Mouse (Mus musculus): Measurements from ENCODE around the gene Chst5. TPM values are rescaled to one million over a fixed set of nuclear protein-coding genes. Genes with fewer than 3 reads are reported as not detected.
"Not testable (repeated sequence)": the region's sequence is repeated elsewhere in the genome, so short reads cannot be mapped to it uniquely, and the experiment has no call there.

Chst5 gene
- total and polyA plus RNA-seq, 2 experiments from 2014 or later = 2.9 to 3.4 TPM

DNA sequence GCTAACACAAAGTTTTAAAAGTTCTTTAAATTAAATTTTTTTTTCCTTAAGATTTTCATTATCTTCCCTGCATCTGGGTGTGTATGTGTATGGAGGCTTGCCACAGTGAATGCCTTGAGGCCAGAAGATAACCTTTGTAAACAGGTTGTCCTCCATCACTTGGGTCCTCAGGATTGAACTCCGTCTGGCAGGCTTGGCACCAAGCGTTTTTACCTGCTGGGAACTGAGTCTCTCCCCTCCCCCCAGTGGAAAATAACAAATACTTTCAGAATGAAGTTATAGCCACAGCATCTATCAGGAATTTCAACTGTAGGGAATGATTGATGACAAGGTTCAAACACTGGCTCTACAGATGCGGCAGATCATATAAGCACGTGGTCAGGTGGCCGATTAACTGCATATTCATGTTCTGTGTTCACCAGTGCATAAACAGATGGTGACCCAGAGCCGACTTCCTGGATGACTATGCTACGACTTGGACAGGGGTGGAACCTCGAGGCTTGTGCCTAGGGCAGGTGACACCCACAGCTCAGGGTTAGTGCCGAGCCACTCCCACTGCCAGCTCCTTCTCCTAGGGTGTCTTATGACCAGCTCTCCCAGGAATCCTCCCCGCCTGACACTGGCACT lies 29.4 kb upstream of the Chst5 start:
- no peaks in the 10 kb centered on the region for H3K9me3 ChIP-seq (ENCODE audit: low read length)
- whole genome bisulfite sequencing = 7% methylated on average over 10 of the region's 10 CpGs
- TF ChIP-seq CTCF (IDR thresholded peaks at IDR 0.05) = no peak
- H3K9ac ChIP-seq (replicated peaks; ENCODE audit: low read length, poor library complexity, severe bottlenecking) = peak overlapping the region; percentile 5; the same call in 1 of the 2 replicates
- peak; percentile 8 for DNase-seq (ENCODE audit: low spot score)
- no peaks in the 10 kb centered on the region for H3K27me3 ChIP-seq (ENCODE audit: insufficient read depth, low read length)
- H3K27ac ChIP-seq (ENCODE audit: low read depth, low read length) = no peak overlapping the region
- peaks cover 9% of the 10 kb centered on the region for H3K36me3 ChIP-seq (ENCODE audit: insufficient read depth, low read length)
- peak; percentile 51; the same call in 1 of the 2 replicates for ATAC-seq (ENCODE audit: low FRiP score)
- H3K4me3 ChIP-seq (ENCODE audit: low read depth, low read length) = peak overlapping the region; percentile 91
- H3K4me1 ChIP-seq (ENCODE audit: insufficient read depth, low read length) = peaks cover 7% of the 10 kb centered on the region
- H3K4me2 ChIP-seq (ENCODE audit: low read depth, low read length, poor library complexity, severe bottlenecking) = peak overlapping the region; percentile 97

DNA sequence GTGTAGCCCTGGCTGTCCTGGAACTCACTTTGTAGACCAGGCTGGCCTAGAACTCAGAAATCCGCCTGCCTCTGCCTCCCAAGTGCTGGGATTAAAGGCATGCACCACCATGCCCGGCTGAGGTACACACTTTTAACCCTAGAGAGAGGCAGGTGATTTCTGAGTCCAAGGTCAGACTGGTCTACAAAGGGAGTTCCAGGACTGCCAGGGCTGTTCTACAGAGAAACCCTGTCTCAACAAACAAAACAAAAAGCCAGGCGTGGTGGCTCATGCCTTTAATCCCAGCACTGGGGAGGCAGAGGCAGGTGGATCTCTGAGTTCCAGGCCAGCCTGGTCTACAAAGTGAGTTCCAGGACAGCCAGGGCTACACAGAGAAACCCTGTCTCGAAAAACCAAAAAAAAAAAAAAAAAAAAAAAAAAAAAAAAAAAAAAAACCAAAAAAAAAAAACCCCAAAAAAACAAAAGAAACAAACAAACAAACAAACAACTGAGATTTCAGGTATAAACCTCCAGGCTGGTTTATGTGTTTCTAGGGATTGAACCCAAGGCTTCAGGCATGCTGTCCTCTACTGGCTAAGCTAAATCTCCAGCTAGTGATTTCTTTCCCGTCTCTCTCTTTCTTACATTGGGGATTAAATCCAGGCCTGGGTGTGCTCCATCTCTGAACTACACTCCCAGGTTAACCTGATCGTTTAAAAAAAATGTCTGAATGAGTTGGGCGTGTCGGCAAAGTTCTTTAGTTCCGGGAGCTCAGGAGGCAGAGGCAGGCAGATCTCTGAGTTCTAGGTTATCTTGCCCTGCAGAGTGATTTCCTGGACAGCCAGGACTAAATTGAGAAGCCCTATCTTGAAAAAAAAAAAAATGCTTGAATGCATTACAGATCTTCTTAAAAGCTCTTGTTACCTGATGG lies 28.1 kb upstream of the Chst5 start:
- not testable (repeated sequence) for H3K4me1 ChIP-seq (ENCODE audit: insufficient read depth, low read length); DNase-seq (ENCODE audit: low spot score); H3K9ac ChIP-seq (replicated peaks; ENCODE audit: low read length, poor library complexity, severe bottlenecking); H3K4me2 ChIP-seq (ENCODE audit: low read depth, low read length, poor library complexity, severe bottlenecking); H3K36me3 ChIP-seq (ENCODE audit: insufficient read depth, low read length); H3K4me3 ChIP-seq (ENCODE audit: low read depth, low read length); H3K27me3 ChIP-seq (ENCODE audit: insufficient read depth, low read length); H3K9me3 ChIP-seq (ENCODE audit: low read length); ATAC-seq (ENCODE audit: low FRiP score); H3K27ac ChIP-seq (ENCODE audit: low read depth, low read length)
- 85% methylated on average over 8 of the region's 9 CpGs for WGBS

DNA sequence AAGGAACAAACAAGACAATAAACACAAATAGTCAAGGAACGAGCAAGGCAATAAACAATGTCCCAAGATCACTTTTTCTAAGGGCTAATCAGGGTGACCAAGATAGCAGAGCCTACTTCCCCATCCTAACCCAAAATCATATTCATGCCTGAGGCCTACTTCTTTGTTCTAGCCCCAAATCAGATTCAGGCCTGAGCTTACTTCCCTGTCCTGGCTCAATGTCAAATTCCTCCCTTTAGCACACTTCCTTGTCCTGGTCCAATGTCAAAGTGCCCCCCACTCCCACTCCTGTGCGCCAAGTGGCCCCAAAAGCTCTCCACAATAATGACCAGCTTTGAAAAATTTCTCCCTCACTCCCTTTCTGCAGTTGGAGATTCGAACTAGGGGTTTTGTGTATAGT lies 26.9 kb upstream of the Chst5 start:
- Histone ChIP-seq H3K27me3 (ENCODE audit: insufficient read depth, low read length) (no peaks in the 10 kb centered on the region), H3K36me3 (ENCODE audit: insufficient read depth, low read length) (0 out of 2 replicates have a peak, but pooled peaks cover 2% of the 10 kb centered on the region), H3K4me1 (ENCODE audit: insufficient read depth, low read length) (peaks cover 10% of the 10 kb centered on the region), H3K9me3 (ENCODE audit: low read length) (no peaks in the 10 kb centered on the region), H3K9ac (replicated peaks; ENCODE audit: low read length, poor library complexity, severe bottlenecking) (no peak overlapping the region), H3K4me3 (ENCODE audit: low read depth, low read length) (no peak overlapping the region), H3K4me2 (ENCODE audit: low read depth, low read length, poor library complexity, severe bottlenecking) (no peak overlapping the region), H3K27ac (ENCODE audit: low read depth, low read length) (no peak overlapping the region)
- DNase-seq (ENCODE audit: low spot score) = no peak
- WGBS = 74% methylated on average over 3 of the region's 3 CpGs
- no peak for TF ChIP-seq CTCF (IDR thresholded peaks at IDR 0.05)
- ATAC-seq (ENCODE audit: low FRiP score) = no peak

DNA sequence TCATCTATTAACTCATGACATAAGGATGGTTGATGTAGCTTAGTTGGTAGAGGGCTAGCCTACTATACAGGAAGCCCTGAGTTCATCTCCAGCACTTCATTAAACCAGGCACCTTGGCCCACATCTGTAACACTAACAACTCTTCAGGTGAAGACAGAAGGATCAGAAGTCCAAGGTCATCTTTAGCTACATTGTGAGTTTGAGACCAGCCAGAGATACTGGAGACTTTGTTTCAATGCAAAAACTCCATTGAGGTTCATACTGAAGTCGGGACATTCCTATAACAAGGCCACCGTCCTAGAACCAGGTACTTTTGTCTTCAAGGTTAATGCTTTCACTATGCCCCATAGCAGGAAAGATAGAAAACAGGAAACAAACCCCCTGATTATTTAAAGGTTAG lies 24.0 kb upstream of the Chst5 start:
- Histone ChIP-seq H3K9me3 (ENCODE audit: low read length) (no peaks in the 10 kb centered on the region), H3K4me3 (ENCODE audit: low read depth, low read length) (peak overlapping the region; percentile 78; the same call in 1 of the 2 replicates), H3K36me3 (ENCODE audit: insufficient read depth, low read length) (no peaks in the 10 kb centered on the region), H3K27me3 (ENCODE audit: insufficient read depth, low read length) (no peaks in the 10 kb centered on the region), H3K27ac (ENCODE audit: low read depth, low read length) (0 out of 2 replicates have a peak overlapping the region, but pooled peaks have one; percentile 0), H3K4me1 (ENCODE audit: insufficient read depth, low read length) (0 out of 2 replicates have a peak, but pooled peaks cover 3% of the 10 kb centered on the region), H3K9ac (replicated peaks; ENCODE audit: low read length, poor library complexity, severe bottlenecking) (no peak overlapping the region), H3K4me2 (ENCODE audit: low read depth, low read length, poor library complexity, severe bottlenecking) (0 out of 2 replicates have a peak overlapping the region, but pooled peaks have one; percentile 93)
- ATAC-seq (ENCODE audit: low FRiP score) (no peak), DNase-seq (ENCODE audit: low spot score) (no peak)
- 88% methylated on average over 2 of the region's 2 CpGs for WGBS
- TF ChIP-seq CTCF (IDR thresholded peaks at IDR 0.05) = no peak

DNA sequence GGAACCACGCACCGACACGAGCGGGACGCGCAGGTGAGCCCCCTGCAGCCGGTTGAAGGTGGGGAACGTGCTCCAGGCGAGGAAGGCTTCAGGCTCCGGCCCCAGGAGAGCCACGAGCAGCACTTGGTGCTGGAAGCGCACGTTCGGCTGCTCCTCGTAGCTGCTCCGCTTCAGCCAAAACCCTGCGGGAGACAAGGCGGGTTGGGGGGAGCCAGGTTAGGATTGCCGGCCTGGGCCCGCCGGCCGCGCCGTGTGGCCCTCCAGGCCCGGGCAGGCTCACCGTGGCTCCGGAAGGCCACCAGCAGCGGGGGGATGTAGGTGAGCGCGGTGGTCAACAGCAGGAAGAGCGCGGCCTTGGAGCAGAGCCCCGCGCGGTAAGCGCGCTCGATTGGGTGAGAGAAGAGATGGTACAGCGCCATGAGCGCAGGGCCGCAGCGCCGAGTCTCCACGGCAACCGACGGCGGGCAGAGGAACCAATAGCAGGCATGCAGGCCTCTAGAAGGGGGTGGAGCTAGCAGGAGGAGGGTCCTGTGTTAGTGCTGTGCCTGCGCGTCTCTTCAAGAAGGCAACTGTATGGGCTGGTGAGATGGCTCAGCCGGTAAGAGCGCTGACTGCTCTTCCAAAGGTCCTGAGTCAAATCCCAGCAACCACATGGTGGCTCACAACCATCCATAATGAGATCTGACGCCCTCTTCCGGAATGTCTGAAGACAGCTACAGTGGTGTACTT lies 23.3 kb upstream of the Chst5 start, which contains the start of gene Tmem231:
Gene Tmem231 (minus strand): TSS at position 534 of the 729 bp plus-strand sequence.
- peak; percentile 62 for TF ChIP-seq CTCF (IDR thresholded peaks at IDR 0.05)
- Histone ChIP-seq H3K9me3 (ENCODE audit: low read length) (no peaks in the 10 kb centered on the region), H3K27ac (ENCODE audit: low read depth, low read length) (peak within 1 kb of the TSS; percentile 89), H3K4me3 (ENCODE audit: low read depth, low read length) (peak within 1 kb of the TSS; percentile 78), H3K27me3 (ENCODE audit: insufficient read depth, low read length) (no peaks in the 10 kb centered on the region), H3K4me2 (ENCODE audit: low read depth, low read length, poor library complexity, severe bottlenecking) (peak within 1 kb of the TSS; percentile 93), H3K4me1 (ENCODE audit: insufficient read depth, low read length) (0 out of 2 replicates have a peak, but pooled peaks cover 3% of the 10 kb centered on the region), H3K36me3 (ENCODE audit: insufficient read depth, low read length) (no peaks in the 10 kb centered on the region), H3K9ac (replicated peaks; ENCODE audit: low read length, poor library complexity, severe bottlenecking) (peak within 1 kb of the TSS; percentile 81)
- ATAC-seq (ENCODE audit: low FRiP score) (peak; percentile 99), DNase-seq (ENCODE audit: low spot score) (peak; percentile 97)
- WGBS = under 1% methylated on average over 53 of the region's 53 CpGs

Data from midbrain, postnatal 0 days (tissue).